Mouse (Mus musculus) megakaryocyte, embryonic 14.5 days (primary cell): ENCODE measurements around the gene Gpr153. TPM values are rescaled to one million over a fixed set of nuclear protein-coding genes. Genes with fewer than 3 reads are reported as not detected.

Source experiments
- H3K27me3 ChIP-seq: replicated peaks from 2 replicates; pipeline ENCODE3; 2012; ENCODE audit warnings: inconsistent platforms
- H3K36me3 ChIP-seq: replicated peaks from 2 replicates; pipeline ENCODE3; 2012; ENCODE audit warnings: low read length, inconsistent platforms, mixed read lengths
- H3K4me1 ChIP-seq: 2 replicates; pipeline ENCODE4 v1.6.1; 2012; ENCODE audit warnings: inconsistent platforms
- H3K4me3 ChIP-seq: replicated peaks from 2 replicates; pipeline ENCODE3; 2012; ENCODE audit warnings: moderate library complexity, mild to moderate bottlenecking, inconsistent platforms
- H3K9me3 ChIP-seq: 2 replicates; pipeline ENCODE4 v1.6.1; 2012; ENCODE audit warnings: inconsistent platforms
- FLI1 ChIP-seq: IDR thresholded peaks from 2 replicates; pipeline ENCODE4 v1.6.1; 2012; ENCODE audit warnings: low read length, inconsistent platforms, mixed read lengths
- GATA1 ChIP-seq: IDR thresholded peaks from 3 replicates; pipeline ENCODE4 v1.6.1; 2012; ENCODE audit warnings: mixed read lengths, low read length, inconsistent platforms, borderline replicate concordance
- polyA plus RNA-seq: library from polyadenylated mRNA; stranded (reverse); fragments of >175 nt; gene quantifications from 2 replicates; pipeline ENCODE4 v1.2.3, GENCODE M21; 2012; ENCODE audit warnings: low replicate concordance; ENCODE audit not compliant: insufficient read depth

The Gpr153 gene
- polyA plus RNA-seq, 1 experiment: 0.11 TPM

DNA sequence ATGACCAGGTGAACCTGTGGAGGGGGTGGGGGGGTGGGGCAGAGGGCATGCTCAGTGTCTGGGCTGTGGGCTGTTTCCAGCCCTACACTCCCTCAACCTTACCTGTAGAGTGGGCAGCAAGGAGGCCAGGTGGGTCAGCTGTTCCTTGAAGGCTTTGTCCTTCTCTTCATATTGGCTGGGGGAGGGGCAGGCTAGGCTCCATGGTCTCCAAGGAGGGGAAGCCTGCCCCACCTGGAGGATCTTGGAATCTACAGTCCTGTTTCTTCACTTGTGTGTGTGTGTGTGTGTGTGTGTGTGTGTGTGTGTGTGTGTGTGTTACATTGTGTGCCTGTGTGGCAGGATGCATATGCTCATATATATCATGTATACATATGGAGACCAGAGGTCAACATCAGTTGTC, 39.9 kb downstream of the Gpr153 start:
- peaks cover 97% of the 10 kb centered on the region for H3K27me3 ChIP-seq
- peaks cover 6% of the 10 kb centered on the region for H3K9me3 ChIP-seq
- H3K36me3 ChIP-seq: peaks cover 4% of the 10 kb centered on the region
- no peak for TF ChIP-seq GATA1
- no peak for TF ChIP-seq FLI1
- peak overlapping the region; percentile 89 for H3K4me3 ChIP-seq
- peaks cover 51% of the 10 kb centered on the region for H3K4me1 ChIP-seq

DNA sequence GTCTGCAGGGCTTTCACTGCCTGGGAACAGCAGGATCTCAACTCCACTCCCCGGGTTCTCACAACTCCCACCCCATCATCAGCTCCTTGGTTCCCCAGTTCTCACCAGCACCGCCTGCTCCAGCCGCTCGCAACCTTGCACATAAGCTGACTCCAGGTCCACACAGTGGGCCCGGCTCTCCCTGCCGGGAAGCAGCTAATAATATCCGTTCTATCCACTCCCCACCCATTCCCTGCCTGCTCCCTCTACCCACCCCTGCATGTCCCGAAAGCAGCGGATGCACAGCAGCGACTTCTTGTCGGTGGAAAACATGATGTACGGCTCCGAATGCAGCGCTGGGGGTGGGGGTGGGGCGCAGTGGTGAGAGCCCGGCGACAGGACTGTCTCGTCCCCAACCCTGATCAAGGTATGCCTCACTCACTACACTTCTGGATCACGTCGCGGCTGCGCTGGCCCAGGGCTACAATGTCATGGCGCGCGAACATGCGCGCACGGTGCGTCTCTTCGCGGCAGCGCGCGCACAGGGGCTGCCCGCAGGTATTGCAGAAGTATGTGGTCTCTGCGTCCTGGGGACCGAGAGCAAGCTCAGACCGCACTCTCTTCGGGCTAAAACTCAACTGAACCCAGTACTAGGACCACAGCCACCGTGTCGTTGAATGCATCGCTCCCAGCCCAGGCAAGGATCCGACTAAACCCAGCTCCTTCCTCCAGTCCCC, 41.6 kb downstream of the Gpr153 start:
- peak overlapping the region; percentile 85 for H3K4me3 ChIP-seq
- peaks cover 53% of the 10 kb centered on the region for H3K4me1 ChIP-seq
- H3K9me3 ChIP-seq: peaks cover 6% of the 10 kb centered on the region
- peaks cover 80% of the 10 kb centered on the region for H3K27me3 ChIP-seq
- H3K36me3 ChIP-seq: no peaks in the 10 kb centered on the region
- TF ChIP-seq GATA1 (no peak), FLI1 (no peak)

DNA sequence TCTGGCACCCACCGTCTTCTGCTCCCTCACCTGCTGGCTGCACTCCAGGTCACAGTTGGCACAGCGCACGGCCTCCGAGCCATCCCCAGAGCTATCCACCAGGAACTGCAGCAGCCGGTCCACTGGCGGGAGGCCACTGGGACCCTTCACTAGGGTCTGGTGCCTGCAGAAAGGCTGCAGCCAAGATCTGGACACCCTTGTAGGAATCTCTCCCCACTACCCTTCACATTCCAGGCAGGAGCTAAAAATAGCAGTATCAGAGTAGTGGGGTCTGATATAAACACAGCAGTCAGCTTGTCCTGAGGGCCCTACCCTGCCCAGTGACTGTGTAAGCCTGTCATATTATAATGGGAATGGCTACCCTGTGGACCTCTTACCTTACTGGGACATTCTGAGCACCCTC, 43.6 kb downstream of the Gpr153 start:
- Histone ChIP-seq H3K36me3 (no peaks in the 10 kb centered on the region), H3K27me3 (peaks cover 67% of the 10 kb centered on the region), H3K4me1 (peaks cover 47% of the 10 kb centered on the region), H3K4me3 (no peak overlapping the region), H3K9me3 (no peaks in the 10 kb centered on the region)
- TF ChIP-seq FLI1 (no peak), GATA1 (no peak)

DNA sequence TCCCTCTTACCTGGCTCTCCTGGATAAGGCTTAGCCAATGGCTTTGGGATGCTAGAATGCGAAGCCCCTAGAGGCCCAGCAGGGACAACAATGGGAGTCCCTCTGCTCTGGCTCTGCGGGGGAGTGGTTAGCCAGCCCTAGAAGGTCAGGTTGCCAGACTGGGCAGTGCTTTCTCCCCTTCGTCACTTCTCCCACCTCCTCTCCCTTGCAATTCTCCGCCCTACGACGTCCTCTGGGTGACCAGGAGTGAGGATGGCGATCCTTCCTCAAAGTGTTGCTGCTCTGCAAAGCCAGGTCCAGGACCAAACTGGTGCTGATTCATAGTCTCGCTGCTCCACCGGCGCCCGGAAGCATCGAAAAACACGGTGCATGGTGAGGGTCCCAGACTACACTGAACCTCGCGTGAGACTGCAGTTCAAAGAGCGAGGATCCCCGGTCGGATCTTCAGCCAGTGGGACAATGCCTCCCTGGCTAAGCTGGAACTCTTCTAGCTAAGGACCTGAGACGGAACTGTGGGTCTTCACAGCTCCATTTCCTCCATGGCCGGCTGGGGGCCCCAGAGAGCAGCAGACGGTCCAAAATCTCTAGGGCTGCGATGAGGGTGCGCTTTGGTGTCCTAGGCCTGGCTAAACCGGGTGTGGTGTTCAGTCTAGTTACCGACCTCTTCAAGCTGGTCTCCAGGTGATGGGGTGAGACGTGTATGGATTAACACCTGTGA, 44.6 kb downstream of the Gpr153 start, which contains the start of gene Rnf207:
TSS of gene Rnf207 (minus strand) at position 477 of the 718 bp plus-strand sequence.
- peak within 1 kb of the TSS; percentile 91 for H3K4me3 ChIP-seq
- no peaks in the 10 kb centered on the region for H3K9me3 ChIP-seq
- H3K27me3 ChIP-seq: peaks cover 57% of the 10 kb centered on the region
- peaks cover 40% of the 10 kb centered on the region for H3K4me1 ChIP-seq
- no peaks in the 10 kb centered on the region for H3K36me3 ChIP-seq
- TF ChIP-seq FLI1 (no peak), GATA1 (no peak)

DNA sequence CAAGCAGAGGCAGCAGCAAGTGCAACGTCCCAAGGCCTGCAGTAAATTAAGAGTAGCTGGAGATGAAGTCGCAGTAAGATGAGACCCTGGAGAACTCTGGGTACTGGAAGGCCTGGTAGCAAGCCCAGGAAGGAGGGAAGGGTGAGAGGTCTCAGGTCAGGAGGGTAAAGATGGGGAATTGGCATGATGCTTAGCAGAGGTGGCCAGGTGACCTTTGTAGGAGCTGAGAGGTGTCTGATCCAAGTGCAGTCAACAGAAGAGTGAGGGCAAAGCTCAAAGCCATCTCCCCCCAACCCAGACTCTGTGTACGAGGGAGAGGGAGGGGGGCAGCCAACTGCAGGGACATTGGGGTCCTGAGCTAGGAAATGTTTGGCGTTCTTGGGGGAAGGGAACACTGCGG, 47.4 kb downstream of the Gpr153 start:
- Histone ChIP-seq H3K4me1 (peaks cover 35% of the 10 kb centered on the region), H3K9me3 (no peaks in the 10 kb centered on the region), H3K4me3 (no peak overlapping the region), H3K36me3 (no peaks in the 10 kb centered on the region), H3K27me3 (peaks cover 30% of the 10 kb centered on the region)
- no peak for TF ChIP-seq GATA1
- no peak for TF ChIP-seq FLI1

DNA sequence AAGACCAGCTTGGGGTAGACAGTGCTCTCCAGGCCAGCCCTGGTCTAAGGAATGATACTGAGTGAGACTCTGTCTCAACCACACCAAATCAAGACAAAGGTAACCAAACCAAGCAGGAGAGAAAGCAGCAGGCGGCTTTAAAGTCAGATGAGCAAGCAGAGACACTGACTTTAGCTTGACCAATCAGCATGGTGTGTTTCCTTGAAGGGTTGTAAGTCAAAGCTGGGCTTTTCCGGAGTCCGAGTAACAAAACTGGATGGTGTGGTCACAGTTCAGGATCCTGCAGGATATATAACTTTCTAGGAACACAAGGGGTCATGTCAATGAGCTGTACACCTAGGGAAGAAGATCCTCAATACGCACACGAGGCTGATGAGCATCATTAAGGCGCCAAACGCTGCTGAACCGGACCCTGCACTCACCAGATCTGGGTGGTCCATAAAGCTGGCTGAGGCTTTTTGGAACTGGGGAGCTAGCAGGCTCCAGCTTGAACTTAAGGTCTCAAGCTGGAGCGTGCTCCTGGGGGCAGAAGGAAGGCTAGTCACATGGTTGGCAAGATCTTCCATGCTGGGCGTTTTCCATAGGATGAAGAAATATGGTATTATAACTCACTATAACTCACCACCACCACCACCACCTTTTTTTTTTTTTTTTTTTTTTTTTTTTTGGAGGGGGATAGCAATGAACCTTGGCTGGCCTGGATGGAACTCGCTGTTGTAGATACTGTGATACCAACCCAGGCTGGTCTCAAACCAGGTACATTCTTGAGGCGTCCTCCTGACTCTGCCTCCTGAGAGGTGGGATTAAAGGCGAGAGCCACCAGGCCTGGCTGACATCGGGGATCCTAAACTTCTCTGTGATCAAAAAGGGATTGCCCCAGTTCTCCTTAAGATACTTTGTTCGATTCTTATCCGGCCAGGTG, 50.9 kb downstream of the Gpr153 start:
- Histone ChIP-seq H3K27me3 (peaks cover 7% of the 10 kb centered on the region), H3K4me3 (peak overlapping the region; percentile 97), H3K9me3 (no peaks in the 10 kb centered on the region), H3K4me1 (peaks cover 50% of the 10 kb centered on the region), H3K36me3 (peaks cover 23% of the 10 kb centered on the region)
- no peak for TF ChIP-seq GATA1
- TF ChIP-seq FLI1: no peak

DNA sequence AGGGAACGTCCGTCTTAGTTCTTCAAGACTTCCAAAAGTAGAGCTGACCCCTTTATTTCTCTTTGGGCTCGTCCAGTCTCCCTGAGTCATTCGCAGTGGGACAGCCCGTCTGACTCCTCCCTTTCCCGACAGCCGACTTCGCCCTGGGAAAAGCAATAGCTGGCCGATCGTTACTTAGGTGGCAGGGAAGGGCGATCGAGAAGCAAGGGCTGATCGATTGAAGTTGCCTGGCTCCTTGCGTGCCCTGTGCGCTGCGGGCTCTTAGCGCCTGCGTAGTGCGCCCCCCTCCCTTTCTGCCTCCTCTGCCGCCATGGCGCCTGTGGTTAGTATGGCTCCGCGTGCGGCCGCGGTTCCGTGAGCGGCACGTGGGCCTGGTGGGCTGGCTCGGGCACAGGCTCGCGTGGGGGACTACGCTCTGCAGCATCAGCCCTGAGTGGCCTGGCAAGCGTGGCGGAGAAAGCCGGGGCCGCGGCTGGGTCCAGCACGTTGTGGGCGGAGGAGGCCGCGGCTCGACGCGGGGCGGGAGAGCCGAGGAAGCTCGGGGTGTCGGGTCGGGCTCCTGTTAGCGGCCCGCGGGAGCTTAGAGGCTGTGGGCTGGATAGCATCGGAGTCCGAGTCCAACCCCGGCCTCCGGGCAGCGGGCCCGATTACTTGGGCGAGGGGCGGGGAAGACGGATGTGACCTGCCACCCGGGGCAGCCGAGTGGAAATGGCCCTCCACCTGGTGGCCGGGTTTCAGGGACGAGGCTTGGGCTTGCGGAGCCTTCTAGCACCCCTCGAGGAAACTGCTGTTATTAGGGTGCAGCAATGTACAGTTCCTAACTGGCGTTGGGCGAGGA, 51.8 kb downstream of the Gpr153 start, which contains the start of gene Rpl22:
TSS of gene Rpl22 (plus strand) at position 169 of the 838 bp plus-strand sequence.
- Histone ChIP-seq H3K4me1 (peaks cover 59% of the 10 kb centered on the region), H3K9me3 (no peaks in the 10 kb centered on the region), H3K36me3 (peaks cover 32% of the 10 kb centered on the region), H3K27me3 (peaks cover 7% of the 10 kb centered on the region), H3K4me3 (peak within 1 kb of the TSS; percentile 97)
- TF ChIP-seq GATA1 (no peak), FLI1 (no peak)

DNA sequence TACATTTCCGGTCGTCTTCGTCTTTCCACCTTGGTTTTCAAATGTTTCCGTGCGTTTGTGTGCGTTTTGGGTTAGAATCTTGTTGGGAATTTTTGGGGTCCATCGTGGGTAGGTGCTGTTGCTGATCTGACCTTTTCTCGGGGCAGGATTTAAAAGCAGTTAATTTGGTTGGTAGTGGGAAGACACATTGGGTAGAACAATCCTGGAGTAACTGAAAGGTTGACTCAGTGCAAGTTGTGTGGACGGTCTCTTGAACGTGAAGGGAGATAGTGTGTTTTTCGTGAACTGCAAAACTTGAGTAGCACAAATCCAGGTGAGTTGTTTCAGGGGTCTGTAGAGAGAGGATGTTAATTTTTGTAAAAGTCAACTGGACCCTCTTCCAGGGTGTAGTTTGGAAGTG, 52.5 kb downstream of the Gpr153 start:
- H3K4me1 ChIP-seq: peaks cover 62% of the 10 kb centered on the region
- peak overlapping the region; percentile 97 for H3K4me3 ChIP-seq
- no peaks in the 10 kb centered on the region for H3K9me3 ChIP-seq
- no peak for TF ChIP-seq FLI1
- no peak for TF ChIP-seq GATA1
- H3K36me3 ChIP-seq: peaks cover 40% of the 10 kb centered on the region
- peaks cover 4% of the 10 kb centered on the region for H3K27me3 ChIP-seq

DNA sequence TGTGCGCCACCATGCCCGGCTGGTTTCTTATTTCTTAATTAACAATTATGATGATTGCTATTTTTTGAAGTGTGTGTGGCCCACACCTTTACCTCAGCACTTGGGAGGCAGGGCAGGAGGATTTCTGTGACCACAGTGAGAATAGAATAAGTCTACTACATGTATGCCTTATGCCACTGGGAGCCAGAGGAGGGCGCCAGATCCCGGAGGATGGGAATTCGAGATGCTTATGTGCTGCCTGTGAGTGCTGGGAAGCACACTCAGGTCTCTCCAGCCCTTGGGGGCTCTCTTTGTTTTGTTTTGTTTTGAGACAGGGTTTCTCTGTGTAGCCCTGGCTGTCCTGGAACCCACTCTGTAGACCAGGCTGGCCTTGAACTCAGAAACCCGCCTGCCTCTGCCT, 54.7 kb downstream of the Gpr153 start:
- no peaks in the 10 kb centered on the region for H3K27me3 ChIP-seq
- H3K9me3 ChIP-seq: no peaks in the 10 kb centered on the region
- H3K36me3 ChIP-seq: peaks cover 61% of the 10 kb centered on the region
- no peak overlapping the region for H3K4me3 ChIP-seq
- TF ChIP-seq GATA1 (no peak), FLI1 (no peak)
- peaks cover 66% of the 10 kb centered on the region for H3K4me1 ChIP-seq
